11 mouse cellular contexts compared by ENCODE assay signal in genomic region chr14:33687444-33688028, GRCm38 (mm10).
DNase-seq lines count a peak whose midpoint lies in the region; ATAC-seq and TF ChIP-seq lines count a peak whose summit lies in the region.
"Had no signal": no experiment of that assay in that cellular context is flagged by ENCODE, and none has a peak within 500 bp of the region (broad histone marks: within the 10 kb centered on the region; RNA-seq: fewer than 3 reads in every experiment).

No protein-coding gene starts in this region.

- H3K27me3 ChIP-seq in lung, embryonic 16.5 days (ENCODE audit: control insufficient read depth, insufficient read depth, low read depth, low read length): no peaks in the 10 kb centered on the region; the same call in 1 of the 2 replicates
- H3K27me3 ChIP-seq in forebrain, postnatal 0 days (ENCODE audit: insufficient read depth, low read length): no peaks in the 10 kb centered on the region

- H3K36me3 ChIP-seq in lung, embryonic 16.5 days (ENCODE audit: control insufficient read depth, insufficient read depth, low read length): no peaks in the 10 kb centered on the region
- H3K36me3 ChIP-seq in forebrain, postnatal 0 days (ENCODE audit: insufficient read depth): no peaks in the 10 kb centered on the region

- H3K9me3 ChIP-seq in lung, embryonic 16.5 days (ENCODE audit: control insufficient read depth, low read length): no peaks in the 10 kb centered on the region
- H3K9me3 ChIP-seq in forebrain, postnatal 0 days (ENCODE audit: low read length): no peaks in the 10 kb centered on the region

- WGBS in lung, embryonic 16.5 days: 36% methylated on average over 6 of the region's 6 CpGs
- WGBS in lung, adult 2 months: 26% methylated on average over 6 of the region's 6 CpGs
- WGBS in forebrain, postnatal 0 days: 48% methylated on average over 6 of the region's 6 CpGs

- peaks cover 20% of the 10 kb centered on the region for H3K4me1 ChIP-seq in lung, embryonic 16.5 days (replicated peaks; ENCODE audit: control insufficient read depth, insufficient read depth, low read length)
- 0 out of 2 replicates have a peak, but pooled peaks cover 3% of the 10 kb centered on the region for H3K4me1 ChIP-seq in lung, adult 2 months (ENCODE audit: control insufficient read depth, insufficient read depth, low read length)
- H3K4me1 ChIP-seq in forebrain, postnatal 0 days (ENCODE audit: insufficient read depth): no peaks in the 10 kb centered on the region

- no peak overlapping the region for H3K9ac ChIP-seq in lung, embryonic 16.5 days (ENCODE audit: low read length)
- H3K9ac ChIP-seq in forebrain, postnatal 0 days: no peak overlapping the region

- no peak for DNase-seq in lung, adult 2 months
- peak; percentile 15 to 31 for DNase-seq in heart, postnatal 14 days
- DNase-seq in liver: peak; percentile 17
- peak; percentile 29 for DNase-seq in retina, postnatal 1 day
- DNase-seq in forebrain, postnatal 0 days: no peak
- no peak for DNase-seq in testis, postnatal 14 days (ENCODE audit: low spot score)
- DNase-seq in left cerebral cortex, postnatal 36 days (ENCODE audit: low spot score in 2 of 2): no peak
- DNase-seq: right cerebral cortex, postnatal 4 days had no signal

- ATAC-seq in lung, embryonic 16.5 days (ENCODE audit: low read depth): peak; percentile 40; the same call in 1 of the 2 replicates
- ATAC-seq in forebrain, postnatal 0 days: no peak
- ATAC-seq: CD4-positive, CD25-positive, alpha-beta regulatory T cell, adult 4 months had no signal

- no peak for TF ChIP-seq CTCF in lung, adult 2 months (IDR thresholded peaks at IDR 0.05; ENCODE audit: insufficient read depth, low read length)
- TF ChIP-seq CTCF in forebrain, postnatal 0 days (IDR thresholded peaks at IDR 0.05; ENCODE audit: low read depth): no peak

- intact Hi-C loops in heart, postnatal 14 days (cut with DNase I): no loop called here
- intact Hi-C loops in left cerebral cortex, postnatal 36 days (cut with DNase I): no loop called here

- TF ChIP-seq POLR2A in lung, adult 2 months (IDR thresholded peaks at IDR 0.05; ENCODE audit: borderline replicate concordance, extremely low read depth, low read depth, low read length): no peak

- no peak overlapping the region for H3K4me2 ChIP-seq in lung, embryonic 16.5 days (ENCODE audit: low read depth, low read length)
- no peak overlapping the region for H3K4me2 ChIP-seq in forebrain, postnatal 0 days (ENCODE audit: low read depth)

- peak overlapping the region; percentile 36; the same call in 1 of the 2 replicates for H3K27ac ChIP-seq in lung, embryonic 16.5 days (ENCODE audit: low read length)
- H3K27ac ChIP-seq in forebrain, postnatal 0 days (ENCODE audit: low read depth, low read length): no peak overlapping the region
- H3K27ac ChIP-seq: macrophage had no signal

- H3K4me3 ChIP-seq in lung, embryonic 16.5 days (ENCODE audit: low read length): no peak overlapping the region
- H3K4me3 ChIP-seq in lung, adult 2 months (replicated peaks; ENCODE audit: extremely low read depth, low read depth, low read length): no peak overlapping the region
- H3K4me3 ChIP-seq in forebrain, postnatal 0 days (ENCODE audit: low read depth, low read length): no peak overlapping the region

Comparison
In these comparisons a context has a peak if more than half of its experiments do, and no peak if none do; other contexts are left out.
1. DNase-seq: peak in heart, postnatal 14 days (2 of 2), liver (single experiment) and retina, postnatal 1 day (single experiment); none in lung, adult 2 months (single experiment), forebrain, postnatal 0 days (single experiment), testis, postnatal 14 days (single experiment) and left cerebral cortex, postnatal 36 days (0 of 2).